Mouse (Mus musculus) urinary bladder, postnatal 25 days (tissue): ENCODE measurements at regions not wholly inside any gene's neighbourhood (a gene's known extent, or its start where the extent isn't known, plus 50 kb on each side); places are given as distances from the start of the nearest gene placed in this dataset.
"Not testable (repeated sequence)": the region's sequence is repeated elsewhere in the genome, so short reads cannot be mapped to it uniquely, and the experiment has no call there.

Source experiments
- DNase-seq: peaks from one replicate; pipeline ENCODE4 v3.0.0; 2022; ENCODE audit warnings: low spot score

GRCm38 (mm10) chr8:20436956-20437355, 73.9 kb upstream of the Gm15319 start:
- peak; percentile 40 for DNase-seq

GRCm38 (mm10) chr8:20433236-20433635, 70.2 kb upstream of the Gm15319 start:
- DNase-seq: peak; percentile 11

- DNase-seq: not testable (repeated sequence)
These were observed 66.5 kb upstream of the Gm15319 start for GRCm38 (mm10) chr8:20429469-20429868.

- DNase-seq: not testable (repeated sequence)
These were observed 61.9 kb upstream of the Gm15319 start for GRCm38 (mm10) chr8:20424903-20425222.

GRCm38 (mm10) chr8:20424104-20424902, 61.3 kb upstream of the Gm15319 start:
- DNase-seq: peak; percentile 100

GRCm38 (mm10) chr8:20420807-20421206, 57.8 kb upstream of the Gm15319 start:
- not testable (repeated sequence) for DNase-seq
